Mouse (Mus musculus): Measurements from ENCODE around the gene Cmc2. TPM values are rescaled to one million over a fixed set of nuclear protein-coding genes. Genes with fewer than 3 reads are reported as not detected.

The Cmc2 gene
- polyA plus RNA-seq (2012; rRNA removed) = 9.7 and 10.3 TPM in 2 replicates

- DNase-seq (ENCODE audit: low read depth, low spot score) = peak; percentile 88
- WGBS = under 1% methylated on average over 57 of the region's 57 CpGs
Measured at GRCm38 (mm10) chr8:116921337-116922059, at the start of gene Cmc2, which contains the start of gene Cenpn. Cmc2 (minus strand) TSS chr8:116921455. Cenpn (plus strand) TSS chr8:116921730.

GRCm38 (mm10) chr8:116969531-116969930 is 48.3 kb upstream of the Cmc2 start:
- WGBS = 78% methylated on average over 6 of the region's 6 CpGs
- no peak for DNase-seq (ENCODE audit: low read depth, low spot score)

GRCm38 (mm10) chr8:116954415-116954814 is 33.2 kb upstream of the Cmc2 start:
- DNase-seq (ENCODE audit: low read depth, low spot score) = no peak
- WGBS = 90% methylated on average over 9 of the region's 9 CpGs

GRCm38 (mm10) chr8:116952428-116952827 is 31.2 kb upstream of the Cmc2 start:
- DNase-seq (ENCODE audit: low read depth, low spot score) = no peak
- 51% methylated on average over 8 of the region's 8 CpGs for WGBS

- 18% methylated on average over 2 of the region's 2 CpGs for WGBS
- peak; percentile 69 for DNase-seq (ENCODE audit: low read depth, low spot score)
Measured at GRCm38 (mm10) chr8:116951778-116952177, 30.5 kb upstream of the Cmc2 start.

GRCm38 (mm10) chr8:116951369-116951768 is 30.1 kb upstream of the Cmc2 start:
- DNase-seq (ENCODE audit: low read depth, low spot score) = no peak
- WGBS = 32% methylated on average over 5 of the region's 5 CpGs

- no peak for DNase-seq (ENCODE audit: low read depth, low spot score)
- WGBS = 67% methylated on average over 7 of the region's 7 CpGs
Measured at GRCm38 (mm10) chr8:116947589-116947988, 26.3 kb upstream of the Cmc2 start.

- no peak for DNase-seq (ENCODE audit: low read depth, low spot score)
- WGBS = 90% methylated on average over 6 of the region's 6 CpGs
Measured at GRCm38 (mm10) chr8:116946851-116947250, 25.6 kb upstream of the Cmc2 start.

- DNase-seq (ENCODE audit: low read depth, low spot score) = no peak
- WGBS = 80% methylated on average over 21 of the region's 21 CpGs
Measured at GRCm38 (mm10) chr8:116946268-116946838, 25.1 kb upstream of the Cmc2 start.

GRCm38 (mm10) chr8:116945169-116945910 is 24.1 kb upstream of the Cmc2 start:
- 86% methylated on average over 9 of the region's 9 CpGs for WGBS
- DNase-seq (ENCODE audit: low read depth, low spot score) = no peak

GRCm38 (mm10) chr8:116944385-116944696 is 23.1 kb upstream of the Cmc2 start:
- 7% methylated on average over 4 of the region's 4 CpGs for WGBS
- DNase-seq (ENCODE audit: low read depth, low spot score) = no peak

- 1% methylated on average over 62 of the region's 62 CpGs for WGBS
- no peak for DNase-seq (ENCODE audit: low read depth, low spot score)
Measured at GRCm38 (mm10) chr8:116943555-116944384, 22.5 kb upstream of the Cmc2 start.

- under 1% methylated on average over 43 of the region's 46 CpGs for WGBS
Measured at GRCm38 (mm10) chr8:116943161-116943554, 21.9 kb upstream of the Cmc2 start, which contains the start of gene Atmin. Atmin (plus strand) TSS chr8:116943393.

GRCm38 (mm10) chr8:116942284-116943058 is 21.2 kb upstream of the Cmc2 start:
- DNase-seq (ENCODE audit: low read depth, low spot score) = no peak
- 67% methylated on average over 12 of the region's 12 CpGs for WGBS

More at GRCm38 (mm10) chr8:116943161-116943554, 21.9 kb upstream of the Cmc2 start, which contains the start of gene Atmin:
- peak; percentile 57 for DNase-seq (ENCODE audit: low read depth, low spot score)

GRCm38 (mm10) chr8:116935506-116935905 is 14.3 kb upstream of the Cmc2 start:
- 91% methylated on average over 6 of the region's 6 CpGs for WGBS

GRCm38 (mm10) chr8:116934976-116935375 is 13.7 kb upstream of the Cmc2 start:
- 89% methylated on average over 4 of the region's 4 CpGs for WGBS
- no peak for DNase-seq (ENCODE audit: low read depth, low spot score)

More at GRCm38 (mm10) chr8:116935506-116935905, 14.3 kb upstream of the Cmc2 start:
- DNase-seq (ENCODE audit: low read depth, low spot score) = no peak

GRCm38 (mm10) chr8:116928588-116928987 is 7.3 kb upstream of the Cmc2 start:
- 86% methylated on average over 5 of the region's 5 CpGs for WGBS
- no peak for DNase-seq (ENCODE audit: low read depth, low spot score)

- DNase-seq (ENCODE audit: low read depth, low spot score) = no peak
- 83% methylated on average over 9 of the region's 9 CpGs for WGBS
Measured at GRCm38 (mm10) chr8:116927880-116928279, 6.6 kb upstream of the Cmc2 start.

- no peak for DNase-seq (ENCODE audit: low read depth, low spot score)
- 90% methylated on average over 8 of the region's 8 CpGs for WGBS
Measured at GRCm38 (mm10) chr8:116923526-116923925, 2.3 kb upstream of the Cmc2 start.
